Mouse (Mus musculus): ENCODE measurements around the gene 5330417C22Rik. TPM values are rescaled to one million over a fixed set of nuclear protein-coding genes. Genes with fewer than 3 reads are reported as not detected.

5330417C22Rik gene
- polyA plus RNA-seq, 1 experiment from 2014 or later = 3.1 TPM

Small RNAs within 50 kb of the gene (microRNA-seq; reads per million reads assigned to microRNA genes)
- not detected for gene Gm22860

Other genes starting within 250 kb of the 5330417C22Rik start
- gene Mybphl, start 171.6 kb downstream of the 5330417C22Rik start, polyA plus RNA-seq (2016; fragmentation: Nextera tagmentation; extraction: Ambion mirVana) = not detected in 2 replicates
- gene Psrc1, start 152.7 kb downstream of the 5330417C22Rik start, polyA plus RNA-seq (2016; fragmentation: Nextera tagmentation; extraction: Ambion mirVana) = 39.4 and 41.0 TPM in 2 replicates
- 63.3 and 75.2 TPM in 2 replicates for gene Celsr2, start 121.0 kb downstream of the 5330417C22Rik start, polyA plus RNA-seq (2016; fragmentation: Nextera tagmentation; extraction: Ambion mirVana)
- gene Sars, start 91.3 kb downstream of the 5330417C22Rik start, polyA plus RNA-seq (2016; fragmentation: Nextera tagmentation; extraction: Ambion mirVana) = 186 and 188 TPM in 2 replicates
- 1.2 and 2.2 TPM in 2 replicates for gene 1700013F07Rik, start 2.4 kb downstream of the 5330417C22Rik start, polyA plus RNA-seq (2016; fragmentation: Nextera tagmentation; extraction: Ambion mirVana)
- gene Tmem167b, start 25.9 kb upstream of the 5330417C22Rik start, polyA plus RNA-seq (2016; fragmentation: Nextera tagmentation; extraction: Ambion mirVana) = 60.3 and 66.8 TPM in 2 replicates
- gene Taf13, start 35.2 kb upstream of the 5330417C22Rik start, polyA plus RNA-seq (2016; fragmentation: Nextera tagmentation; extraction: Ambion mirVana) = 66.0 and 70.5 TPM in 2 replicates
- 66.8 and 72.2 TPM in 2 replicates for gene Wdr47, start 54.7 kb upstream of the 5330417C22Rik start, polyA plus RNA-seq (2016; fragmentation: Nextera tagmentation; extraction: Ambion mirVana)
- 59.2 and 62.8 TPM in 2 replicates for gene Clcc1, start 117.4 kb upstream of the 5330417C22Rik start, polyA plus RNA-seq (2016; fragmentation: Nextera tagmentation; extraction: Ambion mirVana)
- 66.5 and 68.0 TPM in 2 replicates for gene Gpsm2, start 185.8 kb upstream of the 5330417C22Rik start, polyA plus RNA-seq (2016; fragmentation: Nextera tagmentation; extraction: Ambion mirVana)
- gene Aknad1, start 203.1 kb upstream of the 5330417C22Rik start, polyA plus RNA-seq (2016; fragmentation: Nextera tagmentation; extraction: Ambion mirVana) = 0.25 and 0.40 TPM in 2 replicates

Measured in hindbrain, embryonic 12.5 days (tissue).